Mouse (Mus musculus) heart, adult 2 months (tissue): ENCODE results near the gene Bmt2.
A peak's percentile ranks its signal among the peaks of the same experiment; 100 is the strongest.

Source experiments
- CTCF ChIP-seq: fragments of 200-600 bp; IDR thresholded peaks from 2 replicates; pipeline ENCODE4 v1.8.1; 2022; ENCODE audit warnings: antibody characterized with exemption, mild to moderate bottlenecking, moderate library complexity
- POLR2A ChIP-seq: fragments of 200-500 bp; IDR thresholded peaks from 2 replicates; pipeline ENCODE4 v1.6.1; 2011; ENCODE audit warnings: mild to moderate bottlenecking, low read depth, low read length, control low read depth; ENCODE audit not compliant: insufficient read depth

GRCm38 (mm10) chr6:13607621-13608493, 69.9 kb downstream of the Bmt2 start, which contains the start of gene Tmem168:
- TF ChIP-seq POLR2A (peak; percentile 84), CTCF (peak; percentile 13; the same call in 1 of the 2 replicates)
